Mouse (Mus musculus) C2C12 (cell line): ENCODE data around the gene Plpp2.

Experiments used
- CEBPB ChIP-seq: IDR thresholded peaks from one replicate; pipeline ENCODE4 v1.6.1; 2011; ENCODE audit warnings: low read depth, mild to moderate bottlenecking, control low read depth, moderate library complexity
- CTCF ChIP-seq: IDR thresholded peaks from one replicate; pipeline ENCODE4 v1.5.1; 2011; ENCODE audit not compliant: control insufficient read depth, insufficient read depth, insufficient read length
- MAX ChIP-seq: IDR thresholded peaks from one replicate; pipeline ENCODE4 v1.6.1; 2011; ENCODE audit warnings: mild to moderate bottlenecking, control low read depth
- MYOG ChIP-seq: IDR thresholded peaks from one replicate; pipeline ENCODE4 v1.6.1; 2011; ENCODE audit not compliant: control insufficient read depth, insufficient read length; ENCODE audit errors: extremely low read depth
- USF1 ChIP-seq: IDR thresholded peaks from one replicate; pipeline ENCODE4 v1.6.1; 2011; ENCODE audit warnings: low read depth, mild to moderate bottlenecking, control low read depth, moderate library complexity

- no peak for TF ChIP-seq CTCF
- TF ChIP-seq MAX: no peak
- TF ChIP-seq CEBPB: no peak
- TF ChIP-seq USF1: no peak
- no peak for TF ChIP-seq MYOG
Observed at GRCm38 (mm10) chr10:79552531-79552930, 18.9 kb upstream of the Plpp2 start.
